Comparison of ENCODE assay signal across 9 mouse cellular contexts in the genomic region with DNA sequence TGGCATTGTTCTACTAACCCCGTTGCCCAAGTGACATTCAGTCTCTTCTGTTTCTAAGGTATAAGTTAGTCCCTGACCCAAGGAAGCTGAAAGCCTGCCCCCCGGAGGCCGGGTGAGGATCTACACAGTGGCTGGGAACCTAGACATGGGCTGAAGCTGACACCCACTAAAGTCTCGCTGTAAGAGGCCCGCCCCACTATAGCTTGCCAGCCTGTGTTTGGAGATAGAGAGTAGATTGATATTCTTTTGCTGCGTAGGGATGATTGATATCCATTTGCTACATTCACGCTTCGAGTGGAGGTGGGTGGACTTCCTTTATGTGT. TPM values are rescaled to one million over a fixed set of nuclear protein-coding genes. Genes with fewer than 3 reads are reported as not detected.
DNase-seq lines count a peak whose midpoint lies in the region; ATAC-seq and TF ChIP-seq lines count a peak whose summit lies in the region.
"Had no signal": no experiment of that assay in that cellular context is flagged by ENCODE, and none has a peak within 500 bp of the region (broad histone marks: within the 10 kb centered on the region; RNA-seq: fewer than 3 reads in every experiment).

No protein-coding gene starts in this region.

- no peak overlapping the region for H3K27ac ChIP-seq in intestine, postnatal 0 days (ENCODE audit: low read depth, low read length)
- H3K27ac ChIP-seq in neural tube, embryonic 15.5 days (replicated peaks) = no peak overlapping the region

- H3K4me2 ChIP-seq in intestine, postnatal 0 days (replicated peaks; ENCODE audit: low read depth) = peak overlapping the region; percentile 63
- H3K4me2 ChIP-seq in neural tube, embryonic 15.5 days = peak overlapping the region; percentile 40

- ATAC-seq in common myeloid progenitor, adult 5-6 weeks (replicated peaks; ENCODE audit: low read depth, poor library complexity, severe bottlenecking) = peak; percentile 56; the same call in 1 of the 2 replicates
- no peak for ATAC-seq in intestine, postnatal 0 days
- no peak for ATAC-seq in neural tube, embryonic 15.5 days (ENCODE audit: low FRiP score)
- no peak for ATAC-seq in activated CD4-positive, CD25-positive, alpha-beta regulatory T cell, adult 4 months
- ATAC-seq: Patski had no signal

- 5% methylated on average over 8 of the region's 8 CpGs for WGBS in intestine, postnatal 0 days
- 4% methylated on average over 8 of the region's 8 CpGs for WGBS in neural tube, embryonic 15.5 days

- no peak overlapping the region for H3K9ac ChIP-seq in intestine, postnatal 0 days (ENCODE audit: low read depth, low read length)
- no peak overlapping the region for H3K9ac ChIP-seq in neural tube, embryonic 15.5 days (replicated peaks)

- H3K4me3 ChIP-seq in intestine, postnatal 0 days (ENCODE audit: low read depth, low read length) = peak overlapping the region; percentile 35
- H3K4me3 ChIP-seq in neural tube, embryonic 15.5 days (replicated peaks) = no peak overlapping the region

- no peaks in the 10 kb centered on the region for H3K9me3 ChIP-seq in intestine, postnatal 0 days (ENCODE audit: control insufficient read depth)
- H3K9me3 ChIP-seq in neural tube, embryonic 15.5 days (replicated peaks) = no peaks in the 10 kb centered on the region

- no peaks in the 10 kb centered on the region for H3K4me1 ChIP-seq in intestine, postnatal 0 days (replicated peaks; ENCODE audit: control insufficient read depth, insufficient read depth, low read length)
- peaks cover 8% of the 10 kb centered on the region; the same call in 1 of the 2 replicates for H3K4me1 ChIP-seq in neural tube, embryonic 15.5 days

- peak; percentile 8 for DNase-seq in gastrocnemius, adult 18-20 months (ENCODE audit: low spot score)
- no peak for DNase-seq in gastrocnemius, postnatal 25 days
- peak; percentile 11 for DNase-seq in 416B (ENCODE audit: low read depth)
- no peak for DNase-seq in left cerebral cortex, adult 9 months (ENCODE audit: low spot score in 2 of 2)

- no peaks in the 10 kb centered on the region for H3K36me3 ChIP-seq in intestine, postnatal 0 days (ENCODE audit: control insufficient read depth, insufficient read depth)
- H3K36me3 ChIP-seq in neural tube, embryonic 15.5 days = no peaks in the 10 kb centered on the region

- H3K27me3 ChIP-seq in intestine, postnatal 0 days (replicated peaks; ENCODE audit: control insufficient read depth, insufficient read depth, low read length) = peaks cover 75% of the 10 kb centered on the region
- peaks cover 81% of the 10 kb centered on the region for H3K27me3 ChIP-seq in neural tube, embryonic 15.5 days (replicated peaks)

- TF ChIP-seq CTCF in intestine, postnatal 0 days (IDR thresholded peaks at IDR 0.05; ENCODE audit: low read depth) = peak; percentile 64

RNA-seq across cellular contexts. Expression of a gene that starts 1.8 kb away (rescaled TPM):
- not detected for total RNA-seq in gastrocnemius, adult 18-20 months (2021)
- total RNA-seq in gastrocnemius, postnatal 25 days (2021) = not detected
- total RNA-seq in common myeloid progenitor, adult 5-6 weeks (2017) = not detected in 2 replicates
- polyA plus RNA-seq in intestine, postnatal 0 days (2015; fragmentation: Nextera tagmentation; extraction: Ambion mirVana) = not detected in 2 replicates
- not detected in 2 replicates for polyA plus RNA-seq in neural tube, embryonic 15.5 days (2015; fragmentation: Nextera tagmentation; extraction: Ambion mirVana)
- polyA plus RNA-seq in activated CD4-positive, CD25-positive, alpha-beta regulatory T cell, adult 4 months (2017; shearing (Covaris generic)) = not detected
- polyA plus RNA-seq: Patski had no signal

Comparison
In these comparisons a context has a peak if more than half of its experiments do, and no peak if none do; other contexts are left out.
1. DNase-seq: peak in gastrocnemius, adult 18-20 months (single experiment) and 416B (single experiment); none in gastrocnemius, postnatal 25 days (single experiment) and left cerebral cortex, adult 9 months (0 of 2).